Mouse (Mus musculus) megakaryocyte, embryonic 14.5 days (primary cell): Measurements from ENCODE around the gene Bace1.

ENCODE experiments used
- FLI1 ChIP-seq: IDR thresholded peaks from 2 replicates; pipeline ENCODE4 v1.6.1; 2012; ENCODE audit warnings: low read length, inconsistent platforms, mixed read lengths
- GATA1 ChIP-seq: IDR thresholded peaks from 3 replicates; pipeline ENCODE4 v1.6.1; 2012; ENCODE audit warnings: mixed read lengths, low read length, inconsistent platforms, borderline replicate concordance

GRCm38 (mm10) chr9:45841458-45841857 lies 3.1 kb downstream of the Bace1 start:
- TF ChIP-seq GATA1 (no peak), FLI1 (no peak)
